Mouse (Mus musculus) gastrocnemius, postnatal 14 days (tissue): ENCODE data around the gene Rcor1. TPM values are rescaled to one million over a fixed set of nuclear protein-coding genes. Genes with fewer than 3 reads are reported as not detected.

Source experiments
- DNase-seq: peaks from one replicate; pipeline ENCODE4 v3.0.0; 2021; ENCODE audit warnings: mixed read lengths
- intact Hi-C: fragments of 180-260 bp; cut with DNase I; formaldehyde crosslinking; loops from one replicate; pipeline ENCODE4 v1.15.1; 2025; ENCODE audit warnings: low total_unique reads
- total RNA-seq, 2 experiments: library from RNA; stranded (reverse); gene quantifications; 2 replicates each; pipeline ENCODE4 v1.2.3; 2021

Gene Rcor1
- total RNA-seq, 2 experiments from 2014 or later: 11.5 to 12.7 TPM

DNA sequence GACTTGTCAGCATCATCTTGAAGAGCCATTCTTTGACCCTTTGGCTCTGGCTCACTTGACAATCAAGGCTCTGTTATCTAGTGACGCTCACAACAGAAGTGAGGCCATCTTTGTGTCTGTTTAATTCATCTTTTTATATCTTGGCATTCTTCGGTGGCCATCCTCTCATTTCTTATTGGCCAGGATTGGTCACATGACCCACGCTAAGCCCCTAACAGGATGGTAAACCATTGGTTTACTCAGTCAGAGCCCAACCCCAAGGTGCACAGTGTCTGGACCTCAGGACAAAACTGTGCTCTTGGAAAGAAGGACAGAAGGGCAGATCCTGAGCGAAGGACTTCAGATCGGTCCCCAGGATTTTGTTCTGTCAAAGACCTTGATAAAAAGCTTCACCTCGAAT is 113.4 kb downstream of the Rcor1 start:
- intact Hi-C loops: no loop called here
- no peak for DNase-seq

DNA sequence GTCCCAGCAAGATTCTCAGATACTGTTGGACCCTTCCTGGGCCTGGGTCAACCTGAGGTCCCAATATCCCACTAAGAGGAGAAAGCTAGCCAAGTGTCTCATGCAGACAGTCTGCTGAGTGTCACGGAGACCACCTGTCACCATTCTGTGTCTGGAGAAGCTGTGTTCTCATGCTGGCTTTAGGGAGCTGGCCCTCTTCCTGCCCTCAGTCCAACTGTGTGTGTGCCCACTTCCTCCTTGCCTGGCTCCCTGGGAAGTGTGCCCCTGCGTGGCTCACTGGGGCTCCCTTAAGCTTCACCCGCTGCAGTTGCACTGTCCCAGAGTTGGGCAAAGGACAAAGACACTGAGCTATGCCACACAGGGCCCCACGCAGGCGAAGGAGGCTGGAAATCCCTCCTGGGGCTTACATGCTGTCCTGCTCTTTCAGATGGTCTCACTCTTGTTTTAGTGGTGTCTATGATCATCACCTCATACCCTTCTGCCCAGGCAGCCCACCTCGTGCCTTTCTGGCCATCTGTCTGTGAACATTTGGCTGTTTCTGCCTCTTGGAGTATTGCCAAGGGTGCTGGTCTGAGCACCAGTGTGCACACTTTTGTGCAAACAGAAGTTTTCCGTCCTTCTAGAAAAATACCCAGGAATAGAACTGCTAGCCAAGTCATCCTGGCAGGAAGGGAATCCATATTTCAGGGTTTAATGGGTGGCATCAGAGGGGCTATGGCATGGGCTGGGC is 114.0 kb downstream of the Rcor1 start:
- no peak for DNase-seq
- intact Hi-C loops: no loop called here

DNA sequence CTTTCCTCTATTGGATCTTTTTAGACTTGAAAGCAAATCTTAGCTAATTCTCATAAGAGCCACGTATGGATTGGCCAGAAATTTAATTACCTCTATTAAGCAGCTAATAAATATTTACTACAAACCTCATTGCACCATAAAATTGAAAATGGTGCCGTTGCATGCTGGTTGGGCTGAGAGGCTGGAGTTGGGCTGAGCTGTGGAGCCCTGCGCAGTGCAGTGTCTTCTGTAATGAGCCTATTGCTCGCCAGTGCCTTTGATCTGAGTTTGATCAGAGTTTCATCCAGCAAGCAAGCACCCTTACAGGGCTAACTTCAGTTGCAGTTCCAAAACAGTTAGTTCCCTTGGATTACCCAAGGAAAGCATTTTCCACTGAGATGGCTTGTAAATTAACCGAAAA is 114.8 kb downstream of the Rcor1 start:
- DNase-seq: no peak
- intact Hi-C loops: no loop called here

DNA sequence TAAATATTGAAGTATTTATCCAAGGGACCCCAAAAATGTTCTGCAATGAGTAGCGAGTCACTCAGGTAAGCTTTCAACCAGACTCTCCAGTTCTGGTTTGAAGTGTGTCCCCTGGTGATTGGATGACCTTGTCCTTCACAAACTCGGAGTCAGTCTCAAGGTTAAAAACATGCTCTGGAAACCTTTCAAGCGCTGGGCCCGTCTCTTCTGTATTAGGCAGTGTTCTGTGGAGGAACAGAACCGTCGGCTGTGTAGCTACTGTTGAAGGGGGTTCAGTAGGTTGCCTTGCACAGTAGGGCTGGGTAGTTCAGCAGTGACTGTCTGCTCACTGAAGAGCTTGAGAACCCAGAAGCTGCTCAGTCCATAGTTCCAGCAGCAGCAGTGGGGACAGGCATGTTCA is 115.5 kb downstream of the Rcor1 start:
- intact Hi-C loops: no loop called here
- DNase-seq: no peak

DNA sequence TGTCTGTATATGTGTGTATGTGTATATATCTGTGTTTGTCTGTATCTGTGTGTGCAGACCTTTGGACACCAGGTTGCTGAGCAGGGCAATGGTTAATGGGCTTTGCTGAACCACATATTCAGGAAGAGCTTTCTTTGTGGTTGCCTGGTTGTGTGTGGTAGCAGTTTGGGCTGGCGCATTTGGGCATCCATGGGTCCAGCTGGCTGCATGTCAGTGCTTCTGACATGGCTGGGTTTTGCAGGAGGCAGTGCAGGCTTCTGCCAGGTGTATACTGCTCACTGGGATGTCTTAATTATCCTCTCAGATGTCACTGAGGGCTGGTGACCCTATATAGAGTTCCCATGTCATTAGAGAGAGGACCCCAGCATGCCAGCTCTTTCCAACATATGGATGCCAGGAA is 116.6 kb downstream of the Rcor1 start:
- intact Hi-C loops: no loop called here
- no peak for DNase-seq

DNA sequence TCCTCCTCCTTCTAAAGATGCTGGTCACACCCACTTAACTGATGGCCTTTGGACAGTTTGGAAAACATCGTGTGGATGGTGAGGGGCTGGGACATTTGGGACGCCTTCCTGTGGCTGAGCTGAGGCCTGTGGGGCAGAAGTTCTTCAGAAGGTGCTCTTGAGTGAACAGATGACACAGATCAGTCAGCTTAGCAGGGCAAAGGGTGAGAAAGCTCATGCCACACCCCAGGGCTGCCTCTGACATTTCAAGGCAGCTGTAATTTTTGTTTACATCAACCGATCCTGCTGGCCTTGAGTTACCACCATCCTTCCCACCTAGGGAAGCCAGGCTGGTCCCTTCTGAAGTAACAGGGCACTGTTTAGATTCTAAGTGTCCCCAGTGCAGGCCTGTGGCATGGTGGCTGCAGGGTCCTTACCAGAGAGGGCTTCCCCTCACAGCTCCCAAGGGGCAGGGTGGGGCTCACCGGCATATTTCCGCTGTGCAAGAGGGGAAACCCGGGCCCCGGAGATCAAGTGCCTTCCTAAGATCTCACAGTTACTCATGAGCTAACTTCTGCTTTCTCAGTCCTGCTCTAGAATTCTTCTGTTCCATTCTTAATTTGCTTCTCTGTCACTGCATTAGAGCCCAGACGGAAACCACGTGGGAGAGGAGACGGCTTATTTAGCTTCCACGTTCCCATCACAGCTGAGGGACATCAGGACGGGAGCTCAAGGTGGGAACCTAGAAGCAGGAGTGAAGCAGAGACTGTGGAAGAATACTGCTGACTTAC is 120.7 kb downstream of the Rcor1 start:
- DNase-seq: peak; percentile 41

DNA sequence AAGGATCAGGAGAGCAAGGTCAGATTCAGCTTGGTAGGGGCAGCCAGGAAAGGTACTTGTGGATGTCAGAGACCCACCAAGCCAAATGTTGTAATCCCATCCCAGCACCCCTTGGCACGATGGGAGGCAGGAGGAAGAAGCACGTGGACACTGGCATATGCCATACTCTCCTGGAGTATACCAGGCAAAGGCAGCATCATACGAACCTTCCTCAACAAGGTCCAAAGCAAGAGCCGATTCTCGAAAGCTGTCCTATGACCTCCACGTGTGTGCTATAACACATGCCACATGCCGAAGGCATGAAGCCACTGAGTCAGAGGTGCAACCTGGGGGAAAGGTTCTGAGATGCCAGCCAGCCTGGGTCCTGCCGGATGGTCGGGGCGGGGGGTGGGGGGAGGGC is 121.7 kb downstream of the Rcor1 start:
- intact Hi-C loops: no loop called here
- DNase-seq: no peak

More for the DNA sequence above, 120.7 kb downstream of the Rcor1 start:
- intact Hi-C loops: no loop called here

DNA sequence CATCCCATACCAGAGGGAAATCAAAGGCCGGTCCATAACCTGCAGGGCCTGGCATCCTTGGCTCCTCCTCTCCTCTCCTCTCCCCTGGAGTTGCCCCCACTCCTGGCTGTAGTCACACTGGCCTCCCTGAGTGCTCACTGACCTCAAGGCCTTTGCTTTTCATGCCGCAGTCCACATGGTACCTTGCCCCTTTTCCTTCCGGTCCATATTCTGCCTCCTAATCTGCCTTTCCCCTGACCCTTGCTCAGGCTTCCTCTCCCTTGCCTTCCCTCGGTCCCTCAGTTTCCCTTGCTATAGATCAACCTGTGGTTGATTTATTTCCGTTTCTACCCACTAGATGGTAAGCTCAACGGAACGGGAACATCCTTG is 122.8 kb downstream of the Rcor1 start:
- DNase-seq: no peak
- intact Hi-C loops: no loop called here

DNA sequence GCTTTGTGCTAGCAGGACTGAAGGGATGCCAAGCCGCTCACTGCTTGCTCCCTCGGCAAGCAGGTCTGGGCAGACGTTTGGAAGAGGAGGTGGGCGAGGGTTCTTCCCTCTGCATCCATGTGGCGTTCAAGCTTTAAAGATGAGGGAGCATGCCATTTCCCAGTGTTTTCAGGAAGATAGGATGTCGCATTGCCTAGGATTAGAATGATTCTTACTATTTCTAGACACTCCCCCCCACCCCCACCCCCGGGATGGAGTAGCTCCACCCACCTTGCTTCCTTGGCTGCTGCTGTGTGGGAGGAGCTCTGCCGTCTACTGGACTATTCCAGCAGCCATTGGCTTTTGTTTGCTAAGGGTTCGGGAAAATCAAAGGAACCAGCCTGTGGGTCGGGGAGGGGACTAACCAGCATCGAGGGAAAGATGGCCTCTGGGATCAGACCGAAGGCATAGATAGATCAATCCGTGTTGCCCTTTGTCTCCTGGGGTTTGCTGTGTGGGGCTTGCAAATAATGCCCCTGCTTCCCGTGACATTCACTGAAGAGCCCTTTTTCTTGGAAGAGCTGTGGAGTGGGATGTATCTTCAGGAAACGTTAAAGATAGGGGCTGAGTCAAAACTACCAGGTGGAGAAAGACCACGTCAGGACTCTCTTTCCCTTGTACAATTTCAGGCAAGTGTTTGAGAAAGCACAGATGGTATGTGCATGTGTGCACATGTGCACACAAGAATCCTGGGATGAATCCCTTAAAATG is 123.3 kb downstream of the Rcor1 start:
- DNase-seq: no peak
- intact Hi-C loops: no loop called here

DNA sequence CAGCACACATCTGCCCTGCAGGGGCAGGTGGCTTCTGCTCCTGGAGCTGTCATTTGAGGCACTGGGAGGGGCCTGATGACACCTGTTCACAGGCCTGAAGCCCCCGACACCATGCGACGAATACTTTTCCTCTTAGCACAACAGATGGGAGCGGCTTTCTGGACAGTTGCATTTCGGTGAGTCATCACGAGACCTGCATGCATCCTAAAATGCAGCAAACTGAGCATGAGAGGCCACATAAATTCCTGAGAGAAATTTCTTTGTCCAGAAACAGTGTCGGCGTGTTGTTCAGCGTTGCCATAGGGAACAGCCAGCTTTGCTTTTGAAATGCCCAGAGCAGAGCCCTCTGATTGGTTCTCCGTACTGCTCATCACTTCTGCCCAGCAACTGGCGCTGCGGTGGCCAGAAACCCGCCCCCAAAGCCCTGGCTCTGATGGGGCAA is 125.2 kb downstream of the Rcor1 start:
- intact Hi-C loops: no loop called here
- DNase-seq: peak; percentile 87

DNA sequence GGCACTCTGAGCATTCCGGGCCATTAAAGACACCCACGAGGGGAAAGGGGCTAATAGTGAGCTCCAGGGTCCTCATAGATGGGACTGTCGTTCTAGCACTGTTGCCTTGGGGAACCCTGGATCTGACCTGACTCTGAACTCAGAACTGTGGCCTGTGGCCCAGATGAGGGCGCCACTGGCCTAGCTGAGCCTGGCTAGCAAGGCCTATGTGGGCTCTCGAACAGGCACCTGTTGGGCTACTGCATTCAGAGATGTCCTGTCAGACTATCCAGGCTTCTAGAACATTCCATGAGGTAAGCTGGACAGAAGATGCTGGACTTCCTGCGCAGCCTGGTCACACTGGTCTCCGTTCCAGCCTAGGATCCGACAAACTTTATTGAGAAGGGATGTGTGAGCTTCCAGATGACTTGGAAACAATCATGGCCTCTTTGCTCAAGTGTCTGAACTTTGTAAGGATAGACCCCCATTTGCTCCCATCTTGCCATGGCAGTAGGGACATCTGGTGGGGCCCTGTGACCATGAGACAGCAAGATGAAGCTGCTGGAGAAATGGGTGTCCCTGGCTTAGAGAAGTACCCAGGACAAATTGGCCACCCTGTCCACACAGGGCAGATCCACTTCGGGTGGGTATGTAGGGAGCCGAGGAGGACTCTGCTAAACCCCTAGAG is 126.1 kb downstream of the Rcor1 start:
- intact Hi-C loops: no loop called here
- peak; percentile 41 for DNase-seq

Other genes with a start within 250 kb of the Rcor1 start
- gene Mok, start 198.4 kb upstream of the Rcor1 start, total RNA-seq: under 1 TPM; 0.25 to 0.31 TPM
- 1 to 10 TPM; 3.9 to 5.4 TPM for gene Zfp839, start 189.1 kb upstream of the Rcor1 start, total RNA-seq
- gene Cinp, start 150.2 kb upstream of the Rcor1 start, total RNA-seq: 10 to 100 TPM; 30.5 to 32.9 TPM
- 1 to 10 TPM; 2.7 to 2.8 TPM for gene Tecpr2, start 150.1 kb upstream of the Rcor1 start, total RNA-seq
- 100 to 1,000 TPM in 1 of 2 experiments, 10 to 100 TPM in 1; 87.2 to 221 TPM for gene Ankrd9, start 60.3 kb upstream of the Rcor1 start, total RNA-seq
- 10 to 100 TPM; 10.5 to 18.7 TPM for gene Traf3, start 127.0 kb downstream of the Rcor1 start, total RNA-seq
- not detected for gene 4930595D18Rik, start 145.1 kb downstream of the Rcor1 start, total RNA-seq
- gene Amn, start 231.7 kb downstream of the Rcor1 start, total RNA-seq: under 1 TPM in 1 of 2 experiments, not detected in 1; 0.25 TPM